Mouse (Mus musculus): Measurements from ENCODE around the gene Hoxc8. TPM values are rescaled to one million over a fixed set of nuclear protein-coding genes. Genes with fewer than 3 reads are reported as not detected.
A peak's percentile ranks its signal among the peaks of the same experiment; 100 is the strongest.

The Hoxc8 gene
- not detected in 2 replicates for polyA plus RNA-seq (2016; fragmentation: Nextera tagmentation; extraction: Ambion mirVana)

GRCm38 (mm10) chr15:102990461-102991397 lies at the start of gene Hoxc8:
Gene Hoxc8, plus strand, starts transcription at chr15:102990607.
- H3K9me3 ChIP-seq: no peaks in the 10 kb centered on the region
- H3K27me3 ChIP-seq (replicated peaks; ENCODE audit: low read depth, poor library complexity, severe bottlenecking): peaks cover 100% of the 10 kb centered on the region
- WGBS: 1% methylated on average over 69 of the region's 69 CpGs
- no peaks in the 10 kb centered on the region for H3K36me3 ChIP-seq (replicated peaks)
- no peak within 1 kb of the TSS for H3K4me3 ChIP-seq
- no peak for DNase-seq (ENCODE audit: low spot score)
- peaks cover 3% of the 10 kb centered on the region; the same call in 1 of the 2 replicates for H3K4me1 ChIP-seq
- H3K27ac ChIP-seq (replicated peaks): no peak within 1 kb of the TSS

GRCm38 (mm10) chr15:102942739-102943467 lies 47.5 kb upstream of the Hoxc8 start:
- Histone ChIP-seq H3K4me1 (peaks cover 4% of the 10 kb centered on the region; the same call in 1 of the 2 replicates), H3K9me3 (no peaks in the 10 kb centered on the region), H3K4me3 (peak overlapping the region; percentile 31; the same call in 1 of the 2 replicates), H3K27me3 (replicated peaks; ENCODE audit: low read depth, poor library complexity, severe bottlenecking) (peaks cover 100% of the 10 kb centered on the region), H3K27ac (replicated peaks) (no peak overlapping the region), H3K36me3 (replicated peaks) (no peaks in the 10 kb centered on the region)
- peak; percentile 53 for DNase-seq (ENCODE audit: low spot score)
- under 1% methylated on average over 52 of the region's 53 CpGs for WGBS

GRCm38 (mm10) chr15:102943468-102943813 lies 47.0 kb upstream of the Hoxc8 start:
- H3K36me3 ChIP-seq (replicated peaks): no peaks in the 10 kb centered on the region
- 2% methylated on average over 5 of the region's 5 CpGs for WGBS
- H3K4me3 ChIP-seq: no peak overlapping the region
- peaks cover 100% of the 10 kb centered on the region for H3K27me3 ChIP-seq (replicated peaks; ENCODE audit: low read depth, poor library complexity, severe bottlenecking)
- peak; percentile 65 for DNase-seq (ENCODE audit: low spot score)
- peaks cover 4% of the 10 kb centered on the region; the same call in 1 of the 2 replicates for H3K4me1 ChIP-seq
- no peak overlapping the region for H3K27ac ChIP-seq (replicated peaks)
- no peaks in the 10 kb centered on the region for H3K9me3 ChIP-seq

- no peak for DNase-seq (ENCODE audit: low spot score)
- Histone ChIP-seq H3K4me1 (peaks cover 4% of the 10 kb centered on the region; the same call in 1 of the 2 replicates), H3K27me3 (replicated peaks; ENCODE audit: low read depth, poor library complexity, severe bottlenecking) (peaks cover 100% of the 10 kb centered on the region), H3K36me3 (replicated peaks) (no peaks in the 10 kb centered on the region), H3K27ac (replicated peaks) (no peak overlapping the region), H3K4me3 (no peak overlapping the region), H3K9me3 (no peaks in the 10 kb centered on the region)
- 8% methylated on average over 22 of the region's 22 CpGs for WGBS
Observed at GRCm38 (mm10) chr15:102945185-102946077, 45.0 kb upstream of the Hoxc8 start.

- Histone ChIP-seq H3K4me1 (peaks cover 4% of the 10 kb centered on the region; the same call in 1 of the 2 replicates), H3K4me3 (no peak overlapping the region), H3K27ac (replicated peaks) (no peak overlapping the region), H3K36me3 (replicated peaks) (no peaks in the 10 kb centered on the region), H3K9me3 (no peaks in the 10 kb centered on the region), H3K27me3 (replicated peaks; ENCODE audit: low read depth, poor library complexity, severe bottlenecking) (peaks cover 100% of the 10 kb centered on the region)
- no peak for DNase-seq (ENCODE audit: low spot score)
- WGBS: 2% methylated on average over 9 of the region's 9 CpGs
Observed at GRCm38 (mm10) chr15:102947276-102947675, 43.1 kb upstream of the Hoxc8 start.

- DNase-seq (ENCODE audit: low spot score): no peak
- H3K4me1 ChIP-seq: no peaks in the 10 kb centered on the region
- 10% methylated on average over 2 of the region's 2 CpGs for WGBS
- H3K27me3 ChIP-seq (replicated peaks; ENCODE audit: low read depth, poor library complexity, severe bottlenecking): peaks cover 100% of the 10 kb centered on the region
- H3K36me3 ChIP-seq (replicated peaks): no peaks in the 10 kb centered on the region
- H3K9me3 ChIP-seq: no peaks in the 10 kb centered on the region
- H3K27ac ChIP-seq (replicated peaks): no peak overlapping the region
- no peak overlapping the region for H3K4me3 ChIP-seq
Observed at GRCm38 (mm10) chr15:102948842-102949241, 41.6 kb upstream of the Hoxc8 start.

- DNase-seq (ENCODE audit: low spot score): peak; percentile 49
- Histone ChIP-seq H3K4me3 (no peak overlapping the region), H3K9me3 (no peaks in the 10 kb centered on the region), H3K36me3 (replicated peaks) (no peaks in the 10 kb centered on the region), H3K27ac (replicated peaks) (no peak overlapping the region), H3K4me1 (peaks cover 2% of the 10 kb centered on the region; the same call in 1 of the 2 replicates), H3K27me3 (replicated peaks; ENCODE audit: low read depth, poor library complexity, severe bottlenecking) (peaks cover 100% of the 10 kb centered on the region)
- under 1% methylated on average over 20 of the region's 20 CpGs for WGBS
Observed at GRCm38 (mm10) chr15:102949696-102950095, 40.7 kb upstream of the Hoxc8 start.

- Histone ChIP-seq H3K4me3 (no peak overlapping the region), H3K4me1 (peaks cover 5% of the 10 kb centered on the region; the same call in 1 of the 2 replicates), H3K36me3 (replicated peaks) (no peaks in the 10 kb centered on the region), H3K27ac (replicated peaks) (no peak overlapping the region), H3K9me3 (no peaks in the 10 kb centered on the region), H3K27me3 (replicated peaks; ENCODE audit: low read depth, poor library complexity, severe bottlenecking) (peaks cover 100% of the 10 kb centered on the region)
- DNase-seq (ENCODE audit: low spot score): no peak
- WGBS: 8% methylated on average over 2 of the region's 2 CpGs
Observed at GRCm38 (mm10) chr15:102950877-102951276, 39.5 kb upstream of the Hoxc8 start.

GRCm38 (mm10) chr15:102953561-102953960 lies 36.8 kb upstream of the Hoxc8 start:
- Histone ChIP-seq H3K27me3 (replicated peaks; ENCODE audit: low read depth, poor library complexity, severe bottlenecking) (peaks cover 100% of the 10 kb centered on the region), H3K36me3 (replicated peaks) (no peaks in the 10 kb centered on the region), H3K4me3 (no peak overlapping the region), H3K27ac (replicated peaks) (no peak overlapping the region), H3K4me1 (peaks cover 5% of the 10 kb centered on the region; the same call in 1 of the 2 replicates), H3K9me3 (no peaks in the 10 kb centered on the region)
- DNase-seq (ENCODE audit: low spot score): no peak
- WGBS: 3% methylated on average over 6 of the region's 6 CpGs

GRCm38 (mm10) chr15:102954192-102955006 lies 36.0 kb upstream of the Hoxc8 start, which contains the start of gene Hoxc11:
Gene Hoxc11, plus strand, starts transcription at chr15:102954427.
- no peak within 1 kb of the TSS for H3K4me3 ChIP-seq
- H3K27me3 ChIP-seq (replicated peaks; ENCODE audit: low read depth, poor library complexity, severe bottlenecking): peaks cover 100% of the 10 kb centered on the region
- no peak for DNase-seq (ENCODE audit: low spot score)
- H3K27ac ChIP-seq (replicated peaks): no peak within 1 kb of the TSS
- under 1% methylated on average over 57 of the region's 57 CpGs for WGBS
- H3K4me1 ChIP-seq: peaks cover 5% of the 10 kb centered on the region; the same call in 1 of the 2 replicates
- H3K9me3 ChIP-seq: no peaks in the 10 kb centered on the region
- H3K36me3 ChIP-seq (replicated peaks): no peaks in the 10 kb centered on the region

- peaks cover 5% of the 10 kb centered on the region; the same call in 1 of the 2 replicates for H3K4me1 ChIP-seq
- H3K27me3 ChIP-seq (replicated peaks; ENCODE audit: low read depth, poor library complexity, severe bottlenecking): peaks cover 100% of the 10 kb centered on the region
- H3K4me3 ChIP-seq: no peak overlapping the region
- H3K27ac ChIP-seq (replicated peaks): no peak overlapping the region
- H3K36me3 ChIP-seq (replicated peaks): no peaks in the 10 kb centered on the region
- no peak for DNase-seq (ENCODE audit: low spot score)
- no peaks in the 10 kb centered on the region for H3K9me3 ChIP-seq
- under 1% methylated on average over 28 of the region's 28 CpGs for WGBS
Observed at GRCm38 (mm10) chr15:102955007-102955382, 35.4 kb upstream of the Hoxc8 start.
